Mouse (Mus musculus) embryonic fibroblast, embryonic 13.5 days (primary cell): ENCODE measurements around the gene Galnt3.

ENCODE experiments used
- CTCF ChIP-seq: IDR thresholded peaks from 2 replicates; pipeline ENCODE4 v1.5.1; 2011; ENCODE audit warnings: mild to moderate bottlenecking, control low read depth, low read length, moderate library complexity, borderline replicate concordance; ENCODE audit not compliant: insufficient read depth
- POLR2A ChIP-seq: IDR thresholded peaks from 2 replicates; pipeline ENCODE4 v1.6.1; 2011; ENCODE audit warnings: low read depth, mild to moderate bottlenecking, control low read depth, low read length, moderate library complexity

- TF ChIP-seq CTCF (no peak), POLR2A (no peak)
Observed at GRCm38 (mm10) chr2:66034907-66035679, 89.7 kb downstream of the Galnt3 start.
